Mouse (Mus musculus): ENCODE data around the gene Calm2. TPM values are rescaled to one million over a fixed set of nuclear protein-coding genes. Genes with fewer than 3 reads are reported as not detected.

Calm2 gene
- total RNA-seq, 2 experiments from 2014 or later = 2,083 to 2,187 TPM

DNA sequence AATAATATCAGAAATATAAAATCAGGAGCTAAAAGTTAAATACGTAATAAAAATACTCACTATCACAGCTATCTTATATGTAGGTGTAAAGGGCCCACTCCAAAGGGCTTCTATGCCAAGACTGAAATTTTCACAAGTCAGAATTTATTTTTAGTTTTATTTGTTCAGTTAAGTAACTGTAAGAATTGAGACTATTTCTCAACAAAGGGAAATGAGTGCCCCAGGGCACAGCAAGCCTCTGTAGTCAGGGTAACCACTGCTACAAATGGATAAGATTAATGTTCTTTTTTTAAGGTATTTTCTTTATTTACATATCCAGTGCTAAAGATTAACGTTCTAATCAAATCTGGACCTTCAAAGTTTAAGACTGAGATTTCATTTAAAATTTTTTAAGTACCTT lies 7.3 kb downstream of the Calm2 start:
- Histone ChIP-seq H3K4me3 (peak overlapping the region; percentile 28), H3K27ac (no peak overlapping the region)
- intact Hi-C loops (cut with DNase I) = no loop called here
- no peak for DNase-seq (ENCODE audit: extremely low spot score in 1 of 2, low spot score in 2 of 2)
- TF ChIP-seq CTCF (IDR thresholded peaks at IDR 0.05) = no peak

DNA sequence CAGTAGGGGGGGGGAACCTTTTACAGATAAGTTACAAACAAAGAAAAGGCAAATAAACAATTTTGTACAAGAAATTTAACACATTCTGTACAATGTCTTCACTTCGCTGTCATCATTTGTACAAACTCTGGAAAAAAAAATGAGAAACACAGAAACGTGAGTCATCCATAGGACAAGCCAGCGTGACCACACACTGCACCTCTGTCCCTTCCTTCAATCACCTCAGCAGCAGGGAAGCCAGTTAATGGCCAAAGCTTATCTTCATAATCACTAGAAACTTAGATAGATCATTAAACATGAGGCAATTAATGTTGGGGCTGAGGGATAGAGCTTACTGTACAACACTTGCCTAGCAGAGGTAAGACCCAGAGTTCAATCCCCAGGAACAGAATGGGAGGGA lies 12.8 kb downstream of the Calm2 start:
- DNase-seq (ENCODE audit: extremely low spot score in 1 of 2, low spot score in 2 of 2) = no peak
- Histone ChIP-seq H3K27ac (no peak overlapping the region), H3K4me3 (no peak overlapping the region)
- no peak for TF ChIP-seq CTCF (IDR thresholded peaks at IDR 0.05)
- intact Hi-C loops (cut with DNase I) = no loop called here

DNA sequence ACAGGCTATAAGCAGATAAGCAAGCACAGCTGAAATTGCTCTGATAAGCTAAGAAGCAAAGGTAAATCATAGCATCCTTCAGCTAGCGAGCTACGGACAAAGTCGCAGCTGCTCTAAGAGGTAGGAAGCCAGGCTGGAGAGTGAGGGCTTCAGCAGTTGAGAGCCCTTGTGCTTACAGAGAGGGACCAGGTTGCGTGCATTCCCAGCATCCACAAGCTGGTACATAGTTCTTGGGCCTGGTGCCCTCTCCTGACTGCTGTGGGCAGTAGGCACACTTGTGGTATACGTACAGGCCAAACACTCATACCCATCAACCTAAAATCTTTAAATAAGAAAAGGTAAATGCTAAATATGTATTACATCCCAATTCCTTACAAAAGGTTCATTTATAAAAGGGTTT lies 14.0 kb downstream of the Calm2 start:
- TF ChIP-seq CTCF (IDR thresholded peaks at IDR 0.05) = no peak
- DNase-seq (ENCODE audit: extremely low spot score in 1 of 2, low spot score in 2 of 2) = no peak
- H3K27ac ChIP-seq = no peak overlapping the region
- intact Hi-C loops (cut with DNase I) = no loop called here
- H3K4me3 ChIP-seq = no peak overlapping the region

DNA sequence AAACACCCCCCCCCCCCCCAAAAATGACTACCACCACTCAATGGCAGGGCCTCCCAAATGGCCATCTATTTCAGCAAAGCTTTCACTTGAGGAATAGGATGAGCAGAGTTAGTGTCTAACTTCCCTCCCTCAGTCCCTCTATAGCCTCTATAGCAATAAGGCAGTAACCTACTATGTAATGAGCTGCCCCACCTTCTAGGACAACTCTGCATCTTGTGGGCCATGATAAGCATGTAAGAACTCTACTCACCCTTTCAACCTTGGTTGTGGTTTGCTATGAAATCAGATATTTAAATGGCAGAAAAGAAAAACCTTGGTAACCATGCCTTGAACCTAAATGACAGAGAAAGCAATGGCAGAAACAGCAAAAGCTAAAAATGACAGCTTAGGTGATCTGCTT lies 14.4 kb downstream of the Calm2 start:
- intact Hi-C loops (cut with DNase I) = no loop called here
- Histone ChIP-seq H3K27ac (no peak overlapping the region), H3K4me3 (no peak overlapping the region)
- TF ChIP-seq CTCF (IDR thresholded peaks at IDR 0.05) = no peak
- DNase-seq (ENCODE audit: extremely low spot score in 1 of 2, low spot score in 2 of 2) = no peak

DNA sequence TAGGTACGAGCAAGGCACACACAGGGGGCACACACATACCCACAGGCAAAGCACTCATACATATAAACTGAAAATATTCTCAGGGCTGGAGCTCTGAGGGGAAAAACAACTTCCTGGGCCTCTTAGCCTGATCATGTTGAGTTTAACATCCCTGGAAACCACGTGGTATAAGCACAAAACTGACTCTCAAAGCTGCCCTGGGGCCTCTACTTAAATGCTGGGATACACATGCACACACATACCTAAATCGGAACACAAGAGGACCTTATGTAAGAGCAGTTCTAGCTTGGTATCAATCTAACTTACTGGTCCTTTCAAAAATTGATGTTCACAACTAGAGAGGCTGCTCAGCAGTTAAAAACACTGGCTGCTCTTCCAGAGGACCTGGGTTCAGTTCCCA lies 17.3 kb downstream of the Calm2 start:
- DNase-seq (ENCODE audit: extremely low spot score in 1 of 2, low spot score in 2 of 2) = no peak
- intact Hi-C loops (cut with DNase I) = loop anchor here (5.0 kb wide), 1 partner anchor 52 kb away; no protein-coding TSS in a partner anchor
- no peak for TF ChIP-seq CTCF (IDR thresholded peaks at IDR 0.05)
- no peak overlapping the region for H3K4me3 ChIP-seq
- H3K27ac ChIP-seq = no peak overlapping the region

DNA sequence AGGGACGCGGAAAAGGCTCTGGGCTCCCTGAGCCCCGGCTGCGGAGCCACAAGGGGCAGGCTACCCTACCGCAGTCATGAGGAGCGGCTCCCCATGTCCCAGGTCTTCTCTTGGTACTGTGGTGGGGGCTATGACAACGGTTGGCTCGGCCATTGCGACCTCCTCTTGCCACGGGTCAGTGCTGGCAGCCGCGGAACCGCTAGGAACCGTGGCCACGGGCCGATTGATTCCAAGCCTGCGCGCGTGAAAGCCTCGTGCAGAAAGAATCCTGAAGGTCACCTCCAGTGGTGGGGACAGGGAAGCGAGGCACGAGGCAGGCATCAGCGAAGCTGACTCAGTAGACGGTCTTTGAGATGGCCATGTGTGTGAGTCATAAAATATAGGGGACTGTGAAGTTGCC lies 19.2 kb downstream of the Calm2 start, which contains the start of gene Stpg4:
Gene Stpg4, minus strand, starts transcription at position 231 of the 400 bp plus-strand sequence.
- TF ChIP-seq CTCF (IDR thresholded peaks at IDR 0.05) = no peak

DNA sequence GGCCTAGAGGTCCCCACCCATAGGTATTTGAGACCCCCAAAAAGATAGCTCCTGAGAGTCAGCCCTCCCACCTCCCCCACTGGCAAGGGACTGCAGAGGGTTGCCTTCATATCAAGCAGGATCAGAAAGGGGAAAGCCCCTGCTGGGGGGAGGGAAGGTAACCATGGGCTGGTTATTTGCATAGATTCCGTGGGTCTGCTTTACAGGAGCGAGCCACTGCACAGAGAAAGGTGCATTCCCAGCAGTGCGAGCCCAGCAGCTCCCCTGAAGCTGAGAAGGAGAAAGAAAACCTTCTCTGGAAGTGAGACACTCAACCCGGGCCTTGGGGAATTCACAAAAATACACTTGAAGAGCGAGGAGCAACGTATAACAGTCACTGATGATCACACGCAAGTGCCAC lies 28.7 kb downstream of the Calm2 start:
- TF ChIP-seq CTCF (IDR thresholded peaks at IDR 0.05) = no peak
- no peak for DNase-seq (ENCODE audit: extremely low spot score in 1 of 2, low spot score in 2 of 2)
- intact Hi-C loops (cut with DNase I) = no loop called here
- H3K4me3 ChIP-seq = no peak overlapping the region
- H3K27ac ChIP-seq = no peak overlapping the region

More for the DNA sequence above, 19.2 kb downstream of the Calm2 start, which contains the start of gene Stpg4:
- intact Hi-C loops (cut with DNase I) = loop anchor here (5.0 kb wide), 1 partner anchor 50 kb away; no protein-coding TSS in a partner anchor
- Histone ChIP-seq H3K27ac (no peak within 1 kb of the TSS), H3K4me3 (no peak within 1 kb of the TSS)
- no peak for DNase-seq (ENCODE audit: extremely low spot score in 1 of 2, low spot score in 2 of 2)

DNA sequence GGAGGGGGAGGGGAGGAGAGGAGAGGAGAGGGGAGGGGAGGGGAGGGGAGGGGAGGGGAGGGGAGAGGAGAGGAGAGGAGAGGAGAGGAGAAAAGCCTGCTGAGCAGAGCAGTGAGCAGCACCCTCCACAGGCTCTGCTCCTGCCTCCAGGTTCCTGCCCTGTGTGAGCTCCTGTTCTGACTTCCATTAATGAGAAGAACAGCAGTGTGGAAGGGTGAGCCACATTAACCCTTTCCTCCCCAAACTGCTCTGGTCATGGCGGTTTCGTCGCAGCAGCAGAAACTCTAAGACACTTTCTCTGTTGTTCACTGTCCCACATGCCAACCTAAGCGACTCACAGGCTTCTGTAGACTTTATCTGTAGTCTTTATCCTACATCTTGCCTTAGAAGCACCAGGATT lies 40.1 kb downstream of the Calm2 start:
- Histone ChIP-seq H3K27ac (no peak overlapping the region), H3K4me3 (no peak overlapping the region)
- no peak for DNase-seq (ENCODE audit: extremely low spot score in 1 of 2, low spot score in 2 of 2)
- intact Hi-C loops (cut with DNase I) = no loop called here
- TF ChIP-seq CTCF (IDR thresholded peaks at IDR 0.05) = no peak

DNA sequence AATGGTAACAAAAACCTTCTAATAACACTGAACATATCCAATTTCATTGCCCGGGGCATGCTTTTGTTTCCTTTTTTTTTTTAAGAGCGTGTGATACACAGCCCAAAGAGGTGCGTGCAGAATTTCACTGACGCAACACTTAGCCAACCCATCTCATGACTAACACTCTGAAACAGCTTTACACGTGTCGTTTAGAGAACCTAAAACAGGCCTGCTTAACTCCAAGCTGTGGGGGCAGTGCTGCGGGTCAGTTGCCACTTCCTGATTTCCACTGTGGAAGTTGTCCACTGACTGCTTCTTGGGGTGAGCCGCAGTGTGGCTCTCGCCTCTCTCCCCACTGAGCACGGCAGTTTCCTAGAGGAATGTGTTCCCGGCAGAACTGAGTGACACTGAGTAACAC lies 41.2 kb downstream of the Calm2 start:
- Histone ChIP-seq H3K4me3 (no peak overlapping the region), H3K27ac (no peak overlapping the region)
- no peak for TF ChIP-seq CTCF (IDR thresholded peaks at IDR 0.05)
- no peak for DNase-seq (ENCODE audit: extremely low spot score in 1 of 2, low spot score in 2 of 2)
- intact Hi-C loops (cut with DNase I) = no loop called here

DNA sequence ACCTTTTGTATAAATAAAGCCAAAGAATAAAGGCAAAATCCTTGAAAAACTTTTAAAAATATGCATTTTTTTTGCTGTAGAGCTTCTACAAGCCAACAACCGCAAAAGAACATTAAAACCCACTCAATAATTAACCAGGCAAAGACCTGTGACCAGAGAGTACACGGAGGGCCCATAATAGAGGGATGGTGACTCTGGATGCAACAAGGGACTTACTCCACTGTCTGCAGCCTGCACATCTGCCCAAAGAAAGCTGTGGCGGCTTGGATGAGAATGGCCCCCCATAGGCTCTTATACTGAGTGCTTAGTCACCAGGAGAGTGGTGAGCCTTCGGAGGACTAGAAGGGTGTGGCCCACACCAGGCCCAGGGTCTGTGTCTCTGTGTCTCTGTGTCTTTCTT lies 43.3 kb downstream of the Calm2 start:
- H3K4me3 ChIP-seq = no peak overlapping the region
- TF ChIP-seq CTCF (IDR thresholded peaks at IDR 0.05) = no peak
- no peak for DNase-seq (ENCODE audit: extremely low spot score in 1 of 2, low spot score in 2 of 2)
- intact Hi-C loops (cut with DNase I) = no loop called here
- no peak overlapping the region for H3K27ac ChIP-seq

DNA sequence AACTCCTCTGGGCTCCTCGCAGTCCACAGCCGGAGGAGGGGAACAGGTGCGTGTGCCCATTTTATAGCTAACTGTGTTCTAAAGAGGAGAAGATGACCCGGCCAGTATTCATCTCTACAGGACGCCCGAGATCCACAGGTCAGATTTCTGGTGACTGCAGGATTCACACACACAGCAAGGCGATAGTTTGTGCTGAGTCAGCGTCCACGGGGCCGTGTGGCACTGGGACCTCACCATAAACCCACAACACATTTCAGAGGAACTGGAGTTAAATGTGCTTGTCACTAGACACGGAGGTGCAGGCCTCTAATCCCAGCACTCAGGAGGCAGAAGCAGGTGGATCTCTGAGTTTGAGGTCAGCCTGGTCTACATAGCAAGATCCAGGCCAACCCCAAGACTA lies 44.3 kb downstream of the Calm2 start:
- no peak overlapping the region for H3K4me3 ChIP-seq
- no peak for DNase-seq (ENCODE audit: extremely low spot score in 1 of 2, low spot score in 2 of 2)
- TF ChIP-seq CTCF (IDR thresholded peaks at IDR 0.05) = no peak
- intact Hi-C loops (cut with DNase I) = no loop called here
- H3K27ac ChIP-seq = no peak overlapping the region

DNA sequence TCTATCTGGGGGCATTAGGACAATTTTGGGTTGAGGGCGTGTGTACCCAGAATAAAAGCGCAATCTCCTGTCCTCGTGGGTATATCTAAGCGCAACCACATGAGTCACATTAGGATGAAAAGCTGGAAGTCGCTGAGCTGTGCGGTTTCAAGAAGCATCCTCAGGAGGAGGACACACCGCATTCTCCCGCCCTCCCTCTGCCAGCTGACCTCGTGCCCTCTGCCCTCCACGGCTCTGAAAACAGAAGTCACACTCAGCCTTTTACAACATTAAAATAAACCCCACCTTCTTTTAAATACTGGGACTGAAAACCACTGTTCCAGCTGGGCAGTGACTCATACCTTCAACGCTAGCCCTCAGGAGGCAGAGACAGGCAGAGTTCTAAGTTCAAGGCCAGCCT lies 49.6 kb downstream of the Calm2 start:
- DNase-seq (ENCODE audit: extremely low spot score in 1 of 2, low spot score in 2 of 2) = no peak
- intact Hi-C loops (cut with DNase I) = no loop called here
- no peak overlapping the region for H3K4me3 ChIP-seq
- no peak for TF ChIP-seq CTCF (IDR thresholded peaks at IDR 0.05)
- no peak overlapping the region for H3K27ac ChIP-seq

DNA sequence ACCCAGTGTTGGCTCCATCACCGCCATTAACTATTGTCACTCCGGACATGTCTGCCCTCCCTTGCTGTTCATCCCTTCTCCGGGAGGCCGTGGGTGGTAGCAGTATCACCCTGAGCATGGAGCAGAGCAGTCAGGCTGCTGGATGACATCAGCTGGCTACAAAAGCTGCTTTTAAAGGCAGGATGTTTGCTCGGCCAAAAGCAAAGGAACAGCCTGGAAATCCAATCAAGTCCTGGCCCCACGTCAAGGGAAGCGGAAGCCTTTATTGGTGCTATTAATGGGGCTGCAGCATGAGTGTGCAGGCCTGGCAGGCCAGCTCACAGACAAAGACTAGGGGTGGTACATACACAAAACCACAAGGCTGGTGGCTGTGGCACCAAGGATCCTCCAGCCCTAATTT lies 55.5 kb downstream of the Calm2 start:
- intact Hi-C loops (cut with DNase I) = no loop called here
- DNase-seq (ENCODE audit: extremely low spot score in 1 of 2, low spot score in 2 of 2) = peak in 1 of 2 experiments; percentile 22
- no peak overlapping the region for H3K4me3 ChIP-seq
- TF ChIP-seq CTCF (IDR thresholded peaks at IDR 0.05) = no peak
- H3K27ac ChIP-seq = peak overlapping the region; percentile 0; the same call in 1 of the 2 replicates

Data from left cerebral cortex, adult 2 months (tissue).